Mouse (Mus musculus) brain, embryonic 14.5 days (tissue): Measurements from ENCODE around the gene Gpr3.

Source experiments
- CTCF ChIP-seq: fragments of 200-500 bp; IDR thresholded peaks from 2 replicates; pipeline ENCODE4 v1.5.1; 2012; ENCODE audit warnings: inconsistent platforms, mild to moderate bottlenecking, moderate library complexity, borderline replicate concordance; ENCODE audit not compliant: insufficient read depth, insufficient read length; ENCODE audit errors: extremely low read depth
- POLR2A ChIP-seq: fragments of 200-500 bp; IDR thresholded peaks from 2 replicates; pipeline ENCODE4 v1.6.1; 2012; ENCODE audit warnings: mild to moderate bottlenecking, inconsistent platforms, borderline replicate concordance; ENCODE audit not compliant: poor library complexity, insufficient read depth, insufficient read length, severe bottlenecking; ENCODE audit errors: extremely low read depth

DNA sequence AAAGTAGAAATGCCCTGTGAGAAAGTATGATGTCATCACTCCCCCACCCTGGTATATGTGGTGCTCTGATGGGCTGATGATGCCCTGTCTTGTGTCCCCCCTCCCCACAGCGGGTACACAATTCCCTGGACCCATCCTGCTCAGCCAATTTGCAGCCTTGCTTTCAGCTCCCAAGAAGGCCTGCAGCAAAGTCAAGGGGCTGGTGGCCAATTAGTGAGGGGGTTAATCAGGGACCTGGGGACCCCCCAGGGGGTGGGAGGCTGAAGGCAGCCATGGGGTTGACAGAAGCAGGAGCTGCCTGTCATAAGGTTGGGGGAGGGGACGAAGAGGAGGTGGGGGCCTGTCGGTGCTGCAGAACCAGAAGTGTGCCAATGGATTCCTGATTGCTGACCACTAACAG, 8.7 kb downstream of the Gpr3 start:
- no peak for TF ChIP-seq POLR2A
- TF ChIP-seq CTCF: no peak
